Mouse (Mus musculus) limb, embryonic 13.5 days (tissue): ENCODE measurements around the gene Polr3gl. TPM values are rescaled to one million over a fixed set of nuclear protein-coding genes. Genes with fewer than 3 reads are reported as not detected.

ENCODE experiments used
- ATAC-seq: fragments of 200-750 bp; cut with Nextera tagmentation; 2 replicates; pipeline ENCODE4 v1.8.0; 2017; ENCODE audit warnings: low read depth, moderate number of reproducible peaks, moderate TSS enrichment; ENCODE audit not compliant: low FRiP score
- H3K27ac ChIP-seq: fragments of 300-500 bp; sonication (generic); 2 replicates; pipeline ENCODE4 v1.5.1; 2015; ENCODE audit warnings: inconsistent platforms, mild to moderate bottlenecking, moderate library complexity
- H3K27me3 ChIP-seq: fragments of 300-500 bp; sonication (generic); 2 replicates; pipeline ENCODE4 v1.6.1; 2015; ENCODE audit warnings: mild to moderate bottlenecking, inconsistent platforms
- H3K36me3 ChIP-seq: fragments of 300-500 bp; sonication (generic); 2 replicates; pipeline ENCODE4 v1.6.1; 2015; ENCODE audit warnings: inconsistent platforms, mild to moderate bottlenecking, moderate library complexity
- H3K4me1 ChIP-seq: fragments of 300-500 bp; sonication (generic); 2 replicates; pipeline ENCODE4 v1.6.1; 2015; ENCODE audit warnings: inconsistent platforms
- H3K4me2 ChIP-seq: fragments of 300-500 bp; sonication (generic); replicated peaks from 2 replicates; pipeline ENCODE4 v1.6.1; 2015; ENCODE audit warnings: inconsistent platforms, mild to moderate bottlenecking, moderate library complexity
- H3K4me3 ChIP-seq: fragments of 300-500 bp; sonication (generic); 2 replicates; pipeline ENCODE4 v1.5.1; 2015; ENCODE audit warnings: moderate library complexity, mild to moderate bottlenecking, inconsistent platforms
- H3K9ac ChIP-seq: fragments of 300-500 bp; sonication (generic); 2 replicates; pipeline ENCODE4 v1.6.1; 2015; ENCODE audit warnings: mild to moderate bottlenecking, inconsistent platforms
- H3K9me3 ChIP-seq: fragments of 300-500 bp; sonication (generic); 2 replicates; pipeline ENCODE4 v1.6.1; 2016; ENCODE audit warnings: inconsistent platforms
- WGBS: fragments of 180-500 bp; shearing (Covaris S2); methylation state at CpG from one replicate; pipeline ENCODE4 v1.1.7; 2015; 5-methylcytosine and 5-hydroxymethylcytosine counted together
- polyA plus RNA-seq: library from polyadenylated mRNA; unstranded; fragments of >200 nt; fragmentation: Nextera tagmentation; extraction: Ambion mirVana; gene quantifications from 2 replicates; pipeline ENCODE4 v1.2.1, GENCODE M21; 2015

Polr3gl gene
- polyA plus RNA-seq, 1 experiment from 2014 or later = 48.8 TPM

GRCm38 (mm10) chr3:96568605-96569004 lies 25.4 kb downstream of the Polr3gl start:
- H3K36me3 ChIP-seq = no peaks in the 10 kb centered on the region

GRCm38 (mm10) chr3:96566661-96567450 lies 27.1 kb downstream of the Polr3gl start:
- Histone ChIP-seq H3K4me2 (no peak overlapping the region), H3K9me3 (no peaks in the 10 kb centered on the region), H3K4me3 (no peak overlapping the region), H3K36me3 (peaks cover 1% of the 10 kb centered on the region; the same call in 1 of the 2 replicates), H3K27me3 (no peaks in the 10 kb centered on the region), H3K4me1 (peaks cover 12% of the 10 kb centered on the region), H3K9ac (no peak overlapping the region), H3K27ac (no peak overlapping the region)
- WGBS = 77% methylated on average over 8 of the region's 8 CpGs
- ATAC-seq = no peak

More at GRCm38 (mm10) chr3:96568605-96569004, 25.4 kb downstream of the Polr3gl start:
- no peak overlapping the region for H3K9ac ChIP-seq
- H3K27ac ChIP-seq = peak overlapping the region; percentile 39; the same call in 1 of the 2 replicates
- no peak for ATAC-seq
- H3K9me3 ChIP-seq = no peaks in the 10 kb centered on the region
- H3K27me3 ChIP-seq = no peaks in the 10 kb centered on the region
- no peak overlapping the region for H3K4me3 ChIP-seq
- WGBS = 86% methylated on average over 8 of the region's 8 CpGs
- H3K4me2 ChIP-seq = no peak overlapping the region
- peaks cover 12% of the 10 kb centered on the region for H3K4me1 ChIP-seq

- no peak overlapping the region for H3K4me3 ChIP-seq
- no peak overlapping the region for H3K4me2 ChIP-seq
- H3K9ac ChIP-seq = no peak overlapping the region; the same call in 1 of the 2 replicates
- H3K36me3 ChIP-seq = peaks cover 17% of the 10 kb centered on the region
- no peaks in the 10 kb centered on the region for H3K9me3 ChIP-seq
- no peak overlapping the region for H3K27ac ChIP-seq
- H3K4me1 ChIP-seq = peaks cover 27% of the 10 kb centered on the region
- 81% methylated on average over 3 of the region's 3 CpGs for WGBS
- no peak for ATAC-seq
- H3K27me3 ChIP-seq = no peaks in the 10 kb centered on the region
Measured at GRCm38 (mm10) chr3:96565105-96565504, 28.9 kb downstream of the Polr3gl start.

GRCm38 (mm10) chr3:96564633-96565032 lies 29.3 kb downstream of the Polr3gl start:
- Histone ChIP-seq H3K9me3 (no peaks in the 10 kb centered on the region), H3K36me3 (peaks cover 22% of the 10 kb centered on the region), H3K4me2 (peak overlapping the region; percentile 14; the same call in 1 of the 2 replicates), H3K9ac (peak overlapping the region; percentile 25; the same call in 1 of the 2 replicates), H3K4me1 (peaks cover 32% of the 10 kb centered on the region), H3K27me3 (no peaks in the 10 kb centered on the region), H3K27ac (no peak overlapping the region), H3K4me3 (no peak overlapping the region)
- 43% methylated on average over 7 of the region's 7 CpGs for WGBS
- ATAC-seq = no peak

GRCm38 (mm10) chr3:96563911-96564632 lies 29.9 kb downstream of the Polr3gl start:
- 46% methylated on average over 10 of the region's 10 CpGs for whole genome bisulfite sequencing
- ATAC-seq = no peak
- Histone ChIP-seq H3K4me1 (peaks cover 37% of the 10 kb centered on the region), H3K27me3 (no peaks in the 10 kb centered on the region), H3K4me3 (no peak overlapping the region), H3K4me2 (peak overlapping the region; percentile 14; the same call in 1 of the 2 replicates), H3K36me3 (peaks cover 26% of the 10 kb centered on the region), H3K27ac (peak overlapping the region; percentile 33; the same call in 1 of the 2 replicates), H3K9ac (peak overlapping the region; percentile 25; the same call in 1 of the 2 replicates), H3K9me3 (no peaks in the 10 kb centered on the region)

GRCm38 (mm10) chr3:96563267-96563666 lies 30.7 kb downstream of the Polr3gl start:
- H3K27me3 ChIP-seq = no peaks in the 10 kb centered on the region
- no peak overlapping the region for H3K4me2 ChIP-seq
- peaks cover 39% of the 10 kb centered on the region for H3K4me1 ChIP-seq
- peaks cover 26% of the 10 kb centered on the region for H3K36me3 ChIP-seq
- no peak overlapping the region for H3K27ac ChIP-seq
- H3K4me3 ChIP-seq = no peak overlapping the region
- no peaks in the 10 kb centered on the region for H3K9me3 ChIP-seq
- no peak for ATAC-seq
- no peak overlapping the region for H3K9ac ChIP-seq
- 86% methylated on average over 8 of the region's 8 CpGs for WGBS

GRCm38 (mm10) chr3:96561946-96562681 lies 31.9 kb downstream of the Polr3gl start:
- H3K27ac ChIP-seq = peak overlapping the region; percentile 44; the same call in 1 of the 2 replicates
- 59% methylated on average over 10 of the region's 10 CpGs for WGBS

GRCm38 (mm10) chr3:96560881-96561668 lies 32.9 kb downstream of the Polr3gl start:
- H3K4me2 ChIP-seq = peak overlapping the region; percentile 86
- ATAC-seq = no peak
- no peaks in the 10 kb centered on the region for H3K9me3 ChIP-seq
- H3K27ac ChIP-seq = peak overlapping the region; percentile 22; the same call in 1 of the 2 replicates
- no peaks in the 10 kb centered on the region for H3K27me3 ChIP-seq
- peaks cover 26% of the 10 kb centered on the region for H3K36me3 ChIP-seq
- H3K9ac ChIP-seq = no peak overlapping the region
- peak overlapping the region; percentile 62 for H3K4me3 ChIP-seq
- 74% methylated on average over 9 of the region's 9 CpGs for WGBS
- H3K4me1 ChIP-seq = peaks cover 49% of the 10 kb centered on the region

More at GRCm38 (mm10) chr3:96561946-96562681, 31.9 kb downstream of the Polr3gl start:
- Histone ChIP-seq H3K36me3 (peaks cover 26% of the 10 kb centered on the region), H3K9me3 (no peaks in the 10 kb centered on the region), H3K4me2 (0 out of 2 replicates have a peak overlapping the region, but pooled peaks have one; percentile 7), H3K9ac (no peak overlapping the region), H3K4me3 (no peak overlapping the region), H3K27me3 (no peaks in the 10 kb centered on the region), H3K4me1 (peaks cover 40% of the 10 kb centered on the region)
- no peak for ATAC-seq

- Histone ChIP-seq H3K4me1 (peaks cover 58% of the 10 kb centered on the region), H3K9ac (peak overlapping the region; percentile 91)
Measured at GRCm38 (mm10) chr3:96559911-96560850, 33.8 kb downstream of the Polr3gl start.

GRCm38 (mm10) chr3:96559398-96559910 lies 34.5 kb downstream of the Polr3gl start:
- Histone ChIP-seq H3K4me2 (peak overlapping the region; percentile 86), H3K27me3 (no peaks in the 10 kb centered on the region), H3K9me3 (no peaks in the 10 kb centered on the region), H3K27ac (no peak overlapping the region), H3K4me1 (peaks cover 59% of the 10 kb centered on the region), H3K36me3 (peaks cover 26% of the 10 kb centered on the region), H3K9ac (peak overlapping the region; percentile 91), H3K4me3 (peak overlapping the region; percentile 62)
- ATAC-seq = no peak
- 88% methylated on average over 12 of the region's 12 CpGs for WGBS

More at GRCm38 (mm10) chr3:96559911-96560850, 33.8 kb downstream of the Polr3gl start:
- Histone ChIP-seq H3K4me2 (peak overlapping the region; percentile 86), H3K27me3 (no peaks in the 10 kb centered on the region), H3K27ac (no peak overlapping the region), H3K4me3 (peak overlapping the region; percentile 62), H3K9me3 (no peaks in the 10 kb centered on the region), H3K36me3 (peaks cover 26% of the 10 kb centered on the region)
- 88% methylated on average over 23 of the region's 23 CpGs for WGBS
- ATAC-seq = no peak
